Mouse (Mus musculus) embryonic facial prominence, embryonic 11.5 days (tissue): Measurements from ENCODE around the gene Mblac2. TPM values are rescaled to one million over a fixed set of nuclear protein-coding genes. Genes with fewer than 3 reads are reported as not detected.
A peak's percentile ranks its signal among the peaks of the same experiment; 100 is the strongest.

Experiments used
- ATAC-seq: fragments of 200-750 bp; cut with Nextera tagmentation; replicated peaks from 2 replicates; pipeline ENCODE4 v1.8.0; 2017; ENCODE audit warnings: low read depth; ENCODE audit not compliant: insufficient number of reproducible peaks, low FRiP score, low TSS enrichment
- DNase-seq: peaks from one replicate; pipeline ENCODE4 v3.0.0-alpha.2; 2015; ENCODE audit warnings: low spot score
- H3K27ac ChIP-seq: fragments of 300-500 bp; sonication (generic); replicated peaks from 2 replicates; pipeline ENCODE4 v1.5.1; 2014; ENCODE audit warnings: mild to moderate bottlenecking, low read depth, low read length, control low read depth
- H3K27me3 ChIP-seq: fragments of 300-500 bp; sonication (generic); 2 replicates; pipeline ENCODE4 v1.6.1; 2014; ENCODE audit warnings: mild to moderate bottlenecking, low read length, moderate library complexity, mixed read lengths; ENCODE audit not compliant: control insufficient read depth, insufficient read depth
- H3K36me3 ChIP-seq: fragments of 300-500 bp; sonication (generic); replicated peaks from 2 replicates; pipeline ENCODE4 v1.6.1; 2014; ENCODE audit warnings: low read depth, mild to moderate bottlenecking, low read length, moderate library complexity, mixed read lengths; ENCODE audit not compliant: control insufficient read depth, insufficient read depth
- H3K4me1 ChIP-seq: fragments of 300-500 bp; sonication (generic); 2 replicates; pipeline ENCODE4 v1.6.1; 2014; ENCODE audit warnings: low read length, mixed read lengths; ENCODE audit not compliant: control insufficient read depth, insufficient read depth
- H3K4me2 ChIP-seq: fragments of 300-500 bp; sonication (generic); 2 replicates; pipeline ENCODE4 v1.6.1; 2014; ENCODE audit warnings: low read depth, mild to moderate bottlenecking, control low read depth, low read length, moderate library complexity
- H3K4me3 ChIP-seq: fragments of 300-500 bp; sonication (generic); 2 replicates; pipeline ENCODE4 v1.5.1; 2014; ENCODE audit warnings: low read depth, low read length, control low read depth
- H3K9ac ChIP-seq: fragments of 300-500 bp; sonication (generic); replicated peaks from 2 replicates; pipeline ENCODE4 v1.6.1; 2014; ENCODE audit warnings: mild to moderate bottlenecking, control low read depth, low read length
- H3K9me3 ChIP-seq: fragments of 300-500 bp; sonication (generic); replicated peaks from 2 replicates; pipeline ENCODE4 v1.6.1; 2016; ENCODE audit warnings: mild to moderate bottlenecking, low read length, inconsistent platforms, mixed read lengths; ENCODE audit not compliant: control insufficient read depth
- WGBS: fragments of 180-500 bp; shearing (Covaris S2); extraction: QIAGEN DNeasy Blood & Tissue Kit; methylation state at CpG from one replicate; pipeline ENCODE4 v1.1.7; 2014; 5-methylcytosine and 5-hydroxymethylcytosine counted together
- polyA plus RNA-seq: library from polyadenylated mRNA; unstranded; fragments of >200 nt; fragmentation: Nextera tagmentation; extraction: Ambion mirVana; gene quantifications from 2 replicates; pipeline ENCODE4 v1.2.1, GENCODE M21; 2014

Mblac2 gene
- polyA plus RNA-seq, 1 experiment from 2014 or later = 4.3 TPM

DNA sequence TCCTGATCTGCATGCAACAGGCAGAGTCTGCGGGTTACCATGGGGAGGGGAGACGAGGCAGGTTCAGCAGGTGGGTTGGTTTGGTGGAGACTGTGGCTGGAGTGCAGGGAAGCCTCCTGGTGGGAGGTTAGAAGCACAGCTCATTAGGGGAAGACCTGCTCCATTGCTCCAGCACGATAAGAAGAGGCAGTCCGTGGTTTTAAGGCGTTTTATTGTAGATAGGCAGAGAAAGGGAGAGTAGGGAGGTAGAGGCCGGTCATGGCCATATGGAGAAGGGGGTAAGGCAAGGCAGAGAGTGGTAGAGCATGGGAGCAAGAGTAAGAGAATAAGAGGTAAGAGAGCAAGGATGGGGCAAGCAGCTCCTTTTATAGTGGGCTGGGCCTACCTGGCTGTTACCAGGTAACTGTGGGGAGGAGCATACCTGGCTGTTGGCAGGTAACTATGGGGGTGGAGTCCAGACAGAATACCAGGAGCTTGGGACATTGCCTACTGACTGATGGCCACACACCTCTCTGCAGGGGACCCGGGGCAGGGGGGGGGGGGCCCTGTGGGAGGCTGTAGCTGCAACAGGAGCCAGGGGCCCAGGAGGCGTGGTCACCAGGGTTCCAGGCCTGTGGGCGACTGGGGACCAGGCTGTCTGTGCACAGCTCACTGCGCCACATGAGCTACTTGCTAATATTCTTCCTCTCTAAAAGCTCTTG is 32.4 kb downstream of the Mblac2 start:
- H3K27ac ChIP-seq = no peak overlapping the region
- H3K9ac ChIP-seq = no peak overlapping the region

DNA sequence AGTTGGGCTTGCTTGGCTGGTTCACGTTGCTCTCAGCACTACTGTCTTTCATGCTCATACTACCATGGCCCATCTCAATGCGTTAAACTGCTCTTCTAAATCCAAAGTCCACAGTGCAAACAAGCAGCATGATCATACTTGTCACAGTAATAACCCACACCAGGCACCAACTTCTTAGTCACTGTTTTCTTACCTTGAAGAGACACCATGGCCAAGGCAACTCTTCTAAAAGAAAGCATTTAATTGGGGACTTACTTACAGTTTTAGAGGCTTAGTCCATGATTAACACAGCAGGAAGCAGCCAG is 32.9 kb downstream of the Mblac2 start:
- WGBS = 29% methylated on average over 2 of the region's 2 CpGs

More for the DNA sequence above, 32.4 kb downstream of the Mblac2 start:
- DNase-seq = no peak
- H3K4me3 ChIP-seq = no peak overlapping the region
- H3K36me3 ChIP-seq = no peaks in the 10 kb centered on the region
- no peak for ATAC-seq
- H3K27me3 ChIP-seq = no peaks in the 10 kb centered on the region
- H3K4me1 ChIP-seq = no peaks in the 10 kb centered on the region
- no peaks in the 10 kb centered on the region for H3K9me3 ChIP-seq
- 47% methylated on average over 10 of the region's 10 CpGs for WGBS
- H3K4me2 ChIP-seq = no peak overlapping the region

DNA sequence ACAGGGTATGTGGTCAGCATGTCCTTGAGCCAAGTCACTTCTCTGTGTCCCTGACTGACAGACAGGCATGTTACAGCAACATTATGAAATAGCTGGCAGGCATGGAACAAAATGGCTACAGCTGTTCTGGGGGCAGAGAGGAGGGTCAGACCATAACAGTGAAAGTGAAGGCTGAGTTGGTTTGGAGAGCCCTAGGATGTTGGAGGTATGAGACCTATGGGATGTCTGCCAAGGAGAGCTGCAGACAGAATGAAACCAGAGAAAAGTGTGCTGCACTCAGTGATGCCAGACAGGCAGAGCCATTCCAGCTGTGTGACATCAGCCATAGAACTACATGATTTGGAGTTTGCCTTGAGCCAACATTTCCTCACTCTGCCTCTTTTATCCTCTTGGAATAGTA is 43.7 kb downstream of the Mblac2 start:
- ATAC-seq = no peak
- no peak overlapping the region for H3K27ac ChIP-seq
- no peaks in the 10 kb centered on the region for H3K9me3 ChIP-seq
- no peaks in the 10 kb centered on the region for H3K4me1 ChIP-seq
- no peak overlapping the region for H3K9ac ChIP-seq
- no peak overlapping the region for H3K4me3 ChIP-seq
- no peak overlapping the region for H3K4me2 ChIP-seq
- H3K27me3 ChIP-seq = no peaks in the 10 kb centered on the region
- no peak for DNase-seq
- no peaks in the 10 kb centered on the region for H3K36me3 ChIP-seq

More for the DNA sequence above, 32.9 kb downstream of the Mblac2 start:
- no peak for DNase-seq
- H3K9ac ChIP-seq = no peak overlapping the region
- H3K27me3 ChIP-seq = no peaks in the 10 kb centered on the region
- H3K27ac ChIP-seq = no peak overlapping the region
- no peaks in the 10 kb centered on the region for H3K4me1 ChIP-seq
- H3K4me3 ChIP-seq = no peak overlapping the region
- no peaks in the 10 kb centered on the region for H3K9me3 ChIP-seq
- H3K4me2 ChIP-seq = no peak overlapping the region
- ATAC-seq = no peak
- no peaks in the 10 kb centered on the region for H3K36me3 ChIP-seq

DNA sequence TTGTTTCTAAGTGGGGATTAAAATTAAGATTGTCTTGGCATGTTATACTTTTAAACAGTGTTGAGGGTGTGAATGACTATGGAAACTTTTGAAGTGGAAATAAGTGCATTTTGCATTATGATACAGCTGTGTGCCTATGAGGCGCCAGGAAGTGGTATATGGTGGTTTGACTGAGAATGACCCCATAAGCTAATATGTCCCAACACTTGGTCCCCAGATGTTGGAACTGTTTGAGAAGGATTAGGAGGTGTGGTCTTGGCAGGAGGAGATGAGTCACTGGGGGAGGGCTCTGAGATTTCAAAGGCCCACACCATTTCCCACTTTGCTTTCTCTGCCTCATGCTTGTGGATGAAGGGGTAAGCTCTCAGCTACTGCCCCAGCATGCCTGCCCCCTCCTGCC is 44.2 kb downstream of the Mblac2 start:
- Histone ChIP-seq H3K4me2 (no peak overlapping the region), H3K4me3 (no peak overlapping the region), H3K9ac (no peak overlapping the region), H3K9me3 (no peaks in the 10 kb centered on the region), H3K27ac (no peak overlapping the region), H3K4me1 (no peaks in the 10 kb centered on the region), H3K36me3 (no peaks in the 10 kb centered on the region), H3K27me3 (no peaks in the 10 kb centered on the region)
- DNase-seq (no peak), ATAC-seq (no peak)
- WGBS = 89% methylated on average over 1 of the region's 1 CpGs

DNA sequence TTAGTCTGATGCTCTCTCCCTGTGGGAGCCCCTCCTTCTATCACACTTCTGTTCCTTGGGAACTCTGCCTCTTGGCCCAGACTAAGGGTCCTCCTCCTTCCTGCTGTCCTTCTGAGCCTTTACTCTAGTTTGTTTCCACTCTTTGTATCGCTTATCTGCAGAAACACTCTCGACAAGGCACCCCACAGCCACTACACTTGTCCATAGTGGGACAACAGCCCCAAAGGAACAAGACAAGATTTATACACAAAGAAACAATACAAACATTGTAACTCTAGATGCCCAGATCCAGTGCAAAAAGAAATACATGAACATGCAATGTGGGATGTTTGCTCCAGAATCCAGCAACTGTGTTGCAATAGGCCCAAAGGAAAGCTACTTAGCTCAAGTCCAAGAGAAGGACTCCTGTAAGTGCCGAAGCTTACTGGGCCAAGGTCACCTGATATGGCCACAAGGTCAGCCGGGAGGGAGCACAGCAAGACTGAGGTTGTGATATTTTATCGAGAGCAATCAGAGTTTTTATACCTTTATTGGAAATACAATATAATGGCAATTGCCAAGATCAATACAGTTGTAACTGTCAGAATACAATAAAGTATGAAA is 46.0 kb downstream of the Mblac2 start:
- 82% methylated on average over 5 of the region's 5 CpGs for WGBS
- no peaks in the 10 kb centered on the region for H3K36me3 ChIP-seq
- H3K4me2 ChIP-seq = no peak overlapping the region
- no peak overlapping the region for H3K27ac ChIP-seq
- no peaks in the 10 kb centered on the region for H3K27me3 ChIP-seq
- ATAC-seq (no peak), DNase-seq (no peak)
- no peaks in the 10 kb centered on the region for H3K4me1 ChIP-seq
- H3K9me3 ChIP-seq = no peaks in the 10 kb centered on the region
- no peak overlapping the region for H3K4me3 ChIP-seq
- H3K9ac ChIP-seq = no peak overlapping the region

DNA sequence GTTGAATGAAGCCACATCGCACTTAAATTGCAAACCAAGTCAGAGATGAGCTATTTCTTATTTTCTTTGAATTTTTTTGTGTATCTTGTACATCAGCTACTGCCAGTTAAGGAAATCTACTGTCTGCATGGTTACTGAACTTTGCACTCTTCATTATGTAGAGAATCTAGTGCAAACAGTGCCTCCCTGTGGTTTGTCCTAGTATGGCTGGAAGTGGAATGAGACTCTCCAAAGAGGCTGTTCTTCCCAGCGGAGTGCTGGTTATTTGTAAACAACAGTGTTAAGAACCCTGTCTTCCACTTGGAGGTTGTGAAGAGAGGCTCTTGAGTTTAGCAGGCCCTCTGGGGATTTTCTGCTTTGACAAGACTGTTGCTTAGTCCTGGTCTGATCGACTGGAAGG is 49.2 kb downstream of the Mblac2 start:
- ATAC-seq = no peak
- Histone ChIP-seq H3K9ac (no peak overlapping the region), H3K4me3 (no peak overlapping the region), H3K27ac (no peak overlapping the region), H3K27me3 (no peaks in the 10 kb centered on the region), H3K4me2 (no peak overlapping the region), H3K36me3 (no peaks in the 10 kb centered on the region), H3K4me1 (no peaks in the 10 kb centered on the region), H3K9me3 (no peaks in the 10 kb centered on the region)
- DNase-seq = peak; percentile 69
- WGBS = 32% methylated on average over 3 of the region's 3 CpGs

DNA sequence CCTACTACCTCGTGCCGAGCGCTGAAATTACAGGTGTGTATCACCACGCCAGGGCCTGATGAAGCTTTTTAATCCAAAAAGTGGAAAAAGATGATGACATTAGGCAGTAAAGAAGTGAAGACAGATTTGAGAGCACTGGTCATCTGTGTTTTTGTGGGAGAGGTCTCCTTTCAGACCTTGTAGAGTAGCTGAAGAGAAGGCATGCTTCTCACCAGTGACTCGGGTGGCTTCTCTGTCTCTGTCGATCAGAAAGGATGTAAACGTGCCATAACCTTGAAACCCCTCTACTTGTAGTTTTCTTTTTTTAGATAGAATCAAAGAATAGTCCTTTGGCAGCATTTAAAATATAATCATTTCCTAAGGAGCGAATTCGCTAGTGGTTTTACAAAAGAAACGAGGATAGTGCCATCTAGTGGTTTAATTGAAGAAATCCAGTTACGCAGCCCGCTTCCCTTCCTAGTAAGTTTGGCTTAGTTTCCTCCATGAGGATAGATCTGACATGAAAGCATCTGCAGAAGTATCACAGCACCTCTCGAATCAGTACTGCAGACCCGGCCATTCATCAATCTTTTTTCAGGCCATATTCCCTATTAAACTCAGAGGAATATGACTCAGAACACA is 50.5 kb downstream of the Mblac2 start:
- H3K9ac ChIP-seq = no peak overlapping the region
- no peaks in the 10 kb centered on the region for H3K9me3 ChIP-seq
- no peak overlapping the region for H3K4me2 ChIP-seq
- no peaks in the 10 kb centered on the region for H3K36me3 ChIP-seq
- DNase-seq (peak; percentile 82), ATAC-seq (no peak)
- H3K4me1 ChIP-seq = no peaks in the 10 kb centered on the region
- 32% methylated on average over 14 of the region's 14 CpGs for WGBS
- H3K27me3 ChIP-seq = no peaks in the 10 kb centered on the region
- H3K4me3 ChIP-seq = no peak overlapping the region
- H3K27ac ChIP-seq = no peak overlapping the region

DNA sequence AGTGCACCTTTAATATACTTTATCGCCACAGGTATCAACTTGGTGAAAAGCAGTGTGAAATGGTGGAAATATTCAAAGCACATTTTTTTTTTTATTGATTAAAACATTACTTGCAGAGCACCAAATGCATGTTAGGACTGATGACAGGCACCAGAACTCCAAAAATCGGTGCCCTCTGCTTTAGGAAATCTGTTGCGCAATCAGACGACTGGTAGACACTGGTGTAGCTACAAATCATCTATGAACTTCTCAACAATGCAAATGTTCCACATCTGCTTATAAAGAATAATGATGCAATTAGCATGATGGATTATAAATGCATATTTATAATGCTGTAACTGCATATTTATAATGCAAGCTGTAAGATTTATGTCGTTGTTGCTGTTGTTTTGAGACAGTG is 53.0 kb downstream of the Mblac2 start:
- 86% methylated on average over 5 of the region's 5 CpGs for WGBS
- DNase-seq (no peak), ATAC-seq (no peak)

More for the DNA sequence above, 53.0 kb downstream of the Mblac2 start:
- H3K36me3 ChIP-seq = no peaks in the 10 kb centered on the region
- no peaks in the 10 kb centered on the region for H3K27me3 ChIP-seq
- H3K4me1 ChIP-seq = no peaks in the 10 kb centered on the region
- no peak overlapping the region for H3K4me3 ChIP-seq
- no peak overlapping the region for H3K27ac ChIP-seq
- no peak overlapping the region for H3K4me2 ChIP-seq
- H3K9ac ChIP-seq = no peak overlapping the region
- H3K9me3 ChIP-seq = no peaks in the 10 kb centered on the region
